In genomic region chr15:103530372-103530771, GRCm38 (mm10) we compare ENCODE assay signal across 8 mouse cellular contexts. TPM values are rescaled to one million over a fixed set of nuclear protein-coding genes. Genes with fewer than 3 reads are reported as not detected.
DNase-seq lines count a peak whose midpoint lies in the region; ATAC-seq and TF ChIP-seq lines count a peak whose summit lies in the region.

No protein-coding gene starts in this region.

- intact Hi-C loops in gastrocnemius, postnatal 36 days (cut with DNase I): no loop called here

- no peak for TF ChIP-seq POLR2A in brain, embryonic 14.5 days (IDR thresholded peaks at IDR 0.05; ENCODE audit: borderline replicate concordance, extremely low read depth, insufficient read depth, insufficient read length, poor library complexity, severe bottlenecking)
- TF ChIP-seq POLR2A in embryonic fibroblast, embryonic 13.5 days (IDR thresholded peaks at IDR 0.05; ENCODE audit: low read depth, low read length): no peak

- peak; percentile 52 for DNase-seq in gastrocnemius, adult 18-20 months (ENCODE audit: low spot score)
- DNase-seq in gastrocnemius, postnatal 36 days: no peak
- DNase-seq in brain, embryonic 14.5 days (ENCODE audit: low read depth): peak; percentile 89
- peak; percentile 87 for DNase-seq in hindbrain, embryonic 11.5 days (ENCODE audit: low spot score)
- DNase-seq in layer of hippocampus, adult 9-11 months: peak; percentile 49
- peak; percentile 60 for DNase-seq in right cerebral cortex, postnatal 4 days

- no peak overlapping the region for H3K9ac ChIP-seq in hindbrain, embryonic 11.5 days (ENCODE audit: low read depth, low read length)

- no peaks in the 10 kb centered on the region; the same call in 1 of the 2 replicates for H3K36me3 ChIP-seq in hindbrain, embryonic 11.5 days (ENCODE audit: control insufficient read depth, insufficient read depth, low read length)

- H3K27ac ChIP-seq in embryonic fibroblast, embryonic 13.5 days (ENCODE audit: insufficient read depth, low read length): no peak overlapping the region
- H3K27ac ChIP-seq in hindbrain, embryonic 11.5 days (ENCODE audit: low read depth, low read length): 0 out of 2 replicates have a peak overlapping the region, but pooled peaks have one; percentile 7

- no peaks in the 10 kb centered on the region for H3K9me3 ChIP-seq in hindbrain, embryonic 11.5 days (ENCODE audit: control insufficient read depth, low read length)

- H3K27me3 ChIP-seq in hindbrain, embryonic 11.5 days (ENCODE audit: control insufficient read depth, insufficient read depth, low read length): no peaks in the 10 kb centered on the region

- TF ChIP-seq CTCF in brain, embryonic 14.5 days (IDR thresholded peaks at IDR 0.05; ENCODE audit: borderline replicate concordance, extremely low read depth, insufficient read depth, insufficient read length): peak; percentile 97
- peak; percentile 87 for TF ChIP-seq CTCF in embryonic fibroblast, embryonic 13.5 days (IDR thresholded peaks at IDR 0.05; ENCODE audit: borderline replicate concordance, insufficient read depth, low read length)

- 7% methylated on average over 5 of the region's 5 CpGs for WGBS in hindbrain, embryonic 11.5 days

- peak; percentile 65 for ATAC-seq in hindbrain, embryonic 11.5 days (ENCODE audit: low FRiP score)
- ATAC-seq in megakaryocyte, adult 5-6 weeks (ENCODE audit: poor library complexity, severe bottlenecking): peak; percentile 74

- H3K4me3 ChIP-seq in embryonic fibroblast, embryonic 13.5 days (ENCODE audit: insufficient read depth, low read length): no peak overlapping the region
- H3K4me3 ChIP-seq in hindbrain, embryonic 11.5 days (ENCODE audit: low read depth, low read length): no peak overlapping the region

- no peaks in the 10 kb centered on the region for H3K4me1 ChIP-seq in embryonic fibroblast, embryonic 13.5 days (ENCODE audit: control insufficient read depth, insufficient read depth, low read length)
- H3K4me1 ChIP-seq in hindbrain, embryonic 11.5 days (replicated peaks; ENCODE audit: control insufficient read depth, insufficient read depth, low read length): no peaks in the 10 kb centered on the region

- H3K4me2 ChIP-seq in hindbrain, embryonic 11.5 days (replicated peaks; ENCODE audit: low read depth, low read length): no peak overlapping the region

RNA-seq across cellular contexts. Expression of gene Ppp1r1a, which starts 7.4 kb away (rescaled TPM):
- total RNA-seq in gastrocnemius, adult 18-20 months (2021): 100 to 1,000 TPM in 1 of 2 experiments, 10 to 100 TPM in 1; 92.3 to 143 TPM
- total RNA-seq in gastrocnemius, postnatal 36 days (2021): 100 to 1,000 TPM in 1 of 2 experiments, 10 to 100 TPM in 1; 64.6 to 121 TPM
- 63.5 and 68.4 TPM in 2 replicates for polyA plus RNA-seq in brain, embryonic 14.5 days (2012; rRNA removed)
- polyA plus RNA-seq in embryonic fibroblast, embryonic 13.5 days (2011; ENCODE audit: insufficient read length, low read depth, missing spikeins): 2.0 and 2.1 TPM in 2 replicates
- 47.9 and 53.7 TPM in 2 replicates for polyA plus RNA-seq in hindbrain, embryonic 11.5 days (2014; fragmentation: Nextera tagmentation; extraction: Ambion mirVana)
- total RNA-seq in megakaryocyte, adult 5-6 weeks (2015): not detected in 2 replicates
- total RNA-seq in megakaryocyte, adult 5-6 weeks (2017): not detected in 2 replicates

RNA-seq across cellular contexts. Expression of gene Pde1b, which starts 27.5 kb away (rescaled TPM):
- under 1 TPM; 0.30 to 0.81 TPM for total RNA-seq in gastrocnemius, adult 18-20 months (2021)
- under 1 TPM; 0.26 to 0.44 TPM for total RNA-seq in gastrocnemius, postnatal 36 days (2021)
- 92.4 and 94.5 TPM in 2 replicates for polyA plus RNA-seq in brain, embryonic 14.5 days (2012; rRNA removed)
- polyA plus RNA-seq in embryonic fibroblast, embryonic 13.5 days (2011; ENCODE audit: insufficient read length, low read depth, missing spikeins): 3.4 and 5.4 TPM in 2 replicates
- 38.1 and 39.0 TPM in 2 replicates for polyA plus RNA-seq in hindbrain, embryonic 11.5 days (2014; fragmentation: Nextera tagmentation; extraction: Ambion mirVana)
- total RNA-seq in megakaryocyte, adult 5-6 weeks (2015): 13.2 and 16.8 TPM in 2 replicates
- total RNA-seq in megakaryocyte, adult 5-6 weeks (2017): 8.2 and 12.9 TPM in 2 replicates

RNA-seq across cellular contexts. Expression of gene Glycam1, which starts 34.5 kb away (rescaled TPM):
- not detected for total RNA-seq in gastrocnemius, adult 18-20 months (2021)
- not detected for total RNA-seq in gastrocnemius, postnatal 36 days (2021)
- polyA plus RNA-seq in brain, embryonic 14.5 days (2012; rRNA removed): not detected in 2 replicates
- not detected in 2 replicates for polyA plus RNA-seq in embryonic fibroblast, embryonic 13.5 days (2011; ENCODE audit: insufficient read length, low read depth, missing spikeins)
- polyA plus RNA-seq in hindbrain, embryonic 11.5 days (2014; fragmentation: Nextera tagmentation; extraction: Ambion mirVana): not detected in 2 replicates
- not detected in 2 replicates for total RNA-seq in megakaryocyte, adult 5-6 weeks (2015)
- not detected in 2 replicates for total RNA-seq in megakaryocyte, adult 5-6 weeks (2017)

Comparison
In these comparisons a context has a peak if more than half of its experiments do, and no peak if none do; other contexts are left out.
1. DNase-seq: peak in gastrocnemius, adult 18-20 months (single experiment), brain, embryonic 14.5 days (single experiment), hindbrain, embryonic 11.5 days (single experiment), layer of hippocampus, adult 9-11 months (single experiment) and right cerebral cortex, postnatal 4 days (single experiment); none in gastrocnemius, postnatal 36 days (0 of 2).
2. RNA of gene Ppp1r1a, which starts 7.4 kb away (total RNA-seq): 92.3 to 143 TPM in gastrocnemius, adult 18-20 months and 64.6 to 121 TPM in gastrocnemius, postnatal 36 days; not detected in megakaryocyte, adult 5-6 weeks; every median in the first group is over 10 times any median in the second.
3. RNA of gene Pde1b, which starts 27.5 kb away (total RNA-seq): 8.2 to 16.8 TPM in megakaryocyte, adult 5-6 weeks; 0.30 to 0.81 TPM in gastrocnemius, adult 18-20 months and 0.26 to 0.44 TPM in gastrocnemius, postnatal 36 days; every median in the first group is over 4 times any median in the second.